Mouse (Mus musculus): Measurements from ENCODE around the gene Bcl6b. TPM values are rescaled to one million over a fixed set of nuclear protein-coding genes. Genes with fewer than 3 reads are reported as not detected.
A peak's percentile ranks its signal among the peaks of the same experiment; 100 is the strongest.

The Bcl6b gene
- polyA plus RNA-seq, 1 experiment from 2014 or later: 3.2 TPM

- DNase-seq (ENCODE audit: low spot score) (peak; percentile 87), ATAC-seq (ENCODE audit: low FRiP score, low TSS enrichment) (peak; percentile 54)
- peak overlapping the region; percentile 48 for H3K4me2 ChIP-seq (replicated peaks; ENCODE audit: low read depth)
- no peaks in the 10 kb centered on the region; the same call in 1 of the 2 replicates for H3K27me3 ChIP-seq (ENCODE audit: control insufficient read depth, insufficient read depth, low read length)
- 0 out of 2 replicates have a peak overlapping the region, but pooled peaks have one; percentile 18 for H3K9ac ChIP-seq (ENCODE audit: low read length)
- no peaks in the 10 kb centered on the region for H3K36me3 ChIP-seq (ENCODE audit: control insufficient read depth, insufficient read depth, low read length)
- H3K27ac ChIP-seq (replicated peaks): peak overlapping the region; percentile 70
- peak overlapping the region; percentile 39 for H3K4me3 ChIP-seq (ENCODE audit: low read depth, low read length)
- peak; percentile 18; the same call in 1 of the 2 replicates for TF ChIP-seq CTCF (IDR thresholded peaks at IDR 0.05; ENCODE audit: low read depth)
- no peak for TF ChIP-seq EP300 (optimal IDR thresholded peaks at IDR 0.05)
- no peaks in the 10 kb centered on the region for H3K9me3 ChIP-seq (ENCODE audit: control insufficient read depth, low read length)
- no peaks in the 10 kb centered on the region; the same call in 1 of the 2 replicates for H3K4me1 ChIP-seq (replicated peaks; ENCODE audit: control insufficient read depth, insufficient read depth)
- WGBS: 1% methylated on average over 19 of the region's 19 CpGs
These were observed 770 bp downstream of the Bcl6b start for GRCm38 (mm10) chr11:70228828-70229227.

- Histone ChIP-seq H3K4me1 (replicated peaks; ENCODE audit: control insufficient read depth, insufficient read depth) (no peaks in the 10 kb centered on the region; the same call in 1 of the 2 replicates), H3K36me3 (ENCODE audit: control insufficient read depth, insufficient read depth, low read length) (no peaks in the 10 kb centered on the region), H3K27ac (replicated peaks) (no peak overlapping the region), H3K4me2 (replicated peaks; ENCODE audit: low read depth) (peak overlapping the region; percentile 48), H3K27me3 (ENCODE audit: control insufficient read depth, insufficient read depth, low read length) (no peaks in the 10 kb centered on the region; the same call in 1 of the 2 replicates), H3K9me3 (ENCODE audit: control insufficient read depth, low read length) (no peaks in the 10 kb centered on the region), H3K9ac (ENCODE audit: low read length) (no peak overlapping the region), H3K4me3 (ENCODE audit: low read depth, low read length) (peak overlapping the region; percentile 39; the same call in 1 of the 2 replicates)
- ATAC-seq (ENCODE audit: low FRiP score, low TSS enrichment) (no peak), DNase-seq (ENCODE audit: low spot score) (no peak)
- TF ChIP-seq EP300 (optimal IDR thresholded peaks at IDR 0.05) (no peak), CTCF (IDR thresholded peaks at IDR 0.05; ENCODE audit: low read depth) (no peak)
- WGBS: 76% methylated on average over 4 of the region's 4 CpGs
These were observed 1.8 kb downstream of the Bcl6b start for GRCm38 (mm10) chr11:70227661-70228245.

- DNase-seq (ENCODE audit: low spot score): no peak
- no peak; the same call in 1 of the 2 replicates for ATAC-seq (ENCODE audit: low FRiP score, low TSS enrichment)
- Histone ChIP-seq H3K27ac (replicated peaks) (no peak overlapping the region; the same call in 1 of the 2 replicates), H3K4me3 (ENCODE audit: low read depth, low read length) (peak overlapping the region; percentile 24; the same call in 1 of the 2 replicates), H3K4me1 (replicated peaks; ENCODE audit: control insufficient read depth, insufficient read depth) (no peaks in the 10 kb centered on the region; the same call in 1 of the 2 replicates), H3K27me3 (ENCODE audit: control insufficient read depth, insufficient read depth, low read length) (no peaks in the 10 kb centered on the region; the same call in 1 of the 2 replicates), H3K4me2 (replicated peaks; ENCODE audit: low read depth) (peak overlapping the region; percentile 48), H3K9ac (ENCODE audit: low read length) (no peak overlapping the region), H3K36me3 (ENCODE audit: control insufficient read depth, insufficient read depth, low read length) (no peaks in the 10 kb centered on the region), H3K9me3 (ENCODE audit: control insufficient read depth, low read length) (no peaks in the 10 kb centered on the region)
- TF ChIP-seq CTCF (IDR thresholded peaks at IDR 0.05; ENCODE audit: low read depth) (no peak), EP300 (optimal IDR thresholded peaks at IDR 0.05) (no peak)
- 33% methylated on average over 5 of the region's 5 CpGs for WGBS
These were observed 2.5 kb downstream of the Bcl6b start for GRCm38 (mm10) chr11:70227126-70227525.

GRCm38 (mm10) chr11:70226602-70226890 is 3.1 kb downstream of the Bcl6b start:
- 23% methylated on average over 18 of the region's 18 CpGs for WGBS
- Histone ChIP-seq H3K9ac (ENCODE audit: low read length) (peak overlapping the region; percentile 35), H3K4me3 (ENCODE audit: low read depth, low read length) (peak overlapping the region; percentile 24), H3K4me1 (replicated peaks; ENCODE audit: control insufficient read depth, insufficient read depth) (no peaks in the 10 kb centered on the region; the same call in 1 of the 2 replicates), H3K27ac (replicated peaks) (no peak overlapping the region; the same call in 1 of the 2 replicates), H3K9me3 (ENCODE audit: control insufficient read depth, low read length) (no peaks in the 10 kb centered on the region), H3K27me3 (ENCODE audit: control insufficient read depth, insufficient read depth, low read length) (no peaks in the 10 kb centered on the region; the same call in 1 of the 2 replicates), H3K36me3 (ENCODE audit: control insufficient read depth, insufficient read depth, low read length) (no peaks in the 10 kb centered on the region), H3K4me2 (replicated peaks; ENCODE audit: low read depth) (peak overlapping the region; percentile 48)
- TF ChIP-seq EP300 (optimal IDR thresholded peaks at IDR 0.05): no peak
- no peak for TF ChIP-seq CTCF (IDR thresholded peaks at IDR 0.05; ENCODE audit: low read depth)
- peak; percentile 40; the same call in 1 of the 2 replicates for ATAC-seq (ENCODE audit: low FRiP score, low TSS enrichment)
- DNase-seq (ENCODE audit: low spot score): peak; percentile 72

- Histone ChIP-seq H3K27me3 (ENCODE audit: control insufficient read depth, insufficient read depth, low read length) (no peaks in the 10 kb centered on the region; the same call in 1 of the 2 replicates), H3K36me3 (ENCODE audit: control insufficient read depth, insufficient read depth, low read length) (no peaks in the 10 kb centered on the region), H3K9ac (ENCODE audit: low read length) (peak overlapping the region; percentile 35; the same call in 1 of the 2 replicates), H3K4me2 (replicated peaks; ENCODE audit: low read depth) (peak overlapping the region; percentile 48), H3K9me3 (ENCODE audit: control insufficient read depth, low read length) (no peaks in the 10 kb centered on the region), H3K4me3 (ENCODE audit: low read depth, low read length) (peak overlapping the region; percentile 24), H3K4me1 (replicated peaks; ENCODE audit: control insufficient read depth, insufficient read depth) (no peaks in the 10 kb centered on the region; the same call in 1 of the 2 replicates), H3K27ac (replicated peaks) (peak overlapping the region; percentile 53; the same call in 1 of the 2 replicates)
- no peak for DNase-seq (ENCODE audit: low spot score)
- WGBS: 41% methylated on average over 27 of the region's 27 CpGs
- ATAC-seq (ENCODE audit: low FRiP score, low TSS enrichment): no peak
- TF ChIP-seq CTCF (IDR thresholded peaks at IDR 0.05; ENCODE audit: low read depth) (no peak), EP300 (optimal IDR thresholded peaks at IDR 0.05) (no peak)
These were observed 3.6 kb downstream of the Bcl6b start for GRCm38 (mm10) chr11:70225798-70226601.

Measured in stomach, postnatal 0 days (tissue).